Comparison of ENCODE assay signal across 17 mouse cellular contexts in the genomic region with DNA sequence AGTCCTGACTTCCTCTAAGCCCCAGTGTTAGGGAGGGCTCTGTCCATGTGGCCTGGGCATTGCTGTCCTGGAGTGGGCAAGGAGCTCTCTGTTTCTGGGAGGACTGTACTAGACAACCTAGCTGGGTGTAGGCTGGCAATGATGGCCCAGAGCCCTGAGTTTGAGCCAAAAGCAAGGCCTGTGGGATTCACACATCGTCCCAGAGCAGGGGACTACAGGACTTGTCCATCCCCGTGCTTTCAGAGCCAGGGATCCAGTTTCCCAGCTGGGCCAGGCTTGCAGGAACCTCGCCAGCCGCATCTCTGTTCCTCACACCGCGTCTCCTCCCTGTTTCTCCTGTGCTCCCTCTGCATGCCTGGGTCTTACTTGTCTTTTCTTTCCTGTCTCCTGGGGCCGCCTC.
DNase-seq lines count a peak whose midpoint lies in the region; ATAC-seq and TF ChIP-seq lines count a peak whose summit lies in the region.
"Had no signal": no experiment of that assay in that cellular context is flagged by ENCODE, and none has a peak within 500 bp of the region (broad histone marks: within the 10 kb centered on the region; RNA-seq: fewer than 3 reads in every experiment).

No protein-coding gene starts in this region.

- H3K27me3 ChIP-seq in heart, embryonic 15.5 days = no peaks in the 10 kb centered on the region
- H3K27me3 ChIP-seq in midbrain, embryonic 10.5 days (ENCODE audit: low read depth, poor library complexity, severe bottlenecking) = no peaks in the 10 kb centered on the region
- H3K27me3 ChIP-seq in midbrain, embryonic 16.5 days (ENCODE audit: control insufficient read depth, insufficient read depth, low read depth, low read length) = no peaks in the 10 kb centered on the region
- H3K27me3 ChIP-seq: neural tube, embryonic 15.5 days; stomach, embryonic 15.5 days had no signal

- H3K36me3 ChIP-seq in heart, embryonic 15.5 days = peaks cover 84% of the 10 kb centered on the region
- H3K36me3 ChIP-seq in midbrain, embryonic 10.5 days = no peaks in the 10 kb centered on the region
- no peaks in the 10 kb centered on the region for H3K36me3 ChIP-seq in midbrain, embryonic 16.5 days (ENCODE audit: control insufficient read depth, insufficient read depth, low read length)
- H3K36me3 ChIP-seq: neural tube, embryonic 15.5 days; stomach, embryonic 15.5 days had no signal

- H3K27ac ChIP-seq in heart, embryonic 15.5 days = peak overlapping the region; percentile 18; the same call in 1 of the 2 replicates
- 0 out of 2 replicates have a peak overlapping the region, but pooled peaks have one; percentile 38 for H3K27ac ChIP-seq in midbrain, embryonic 10.5 days (replicated peaks)
- H3K27ac ChIP-seq in midbrain, embryonic 16.5 days (ENCODE audit: low read length) = no peak overlapping the region
- peak overlapping the region; percentile 30; the same call in 1 of the 2 replicates for H3K27ac ChIP-seq in olfactory bulb, adult 2 months (ENCODE audit: insufficient read depth, low read depth, low read length)
- H3K27ac ChIP-seq: neural tube, embryonic 15.5 days; stomach, embryonic 15.5 days had no signal

- peak; percentile 41 to 49 for DNase-seq in cerebellum, adult 18-20 months
- no peak for DNase-seq in heart, adult 8-10 months (ENCODE audit: low spot score)
- DNase-seq in midbrain, embryonic 10.5 days (ENCODE audit: low spot score) = no peak
- DNase-seq: adrenal gland, adult 2 months; kidney, adult 18-20 months; kidney, postnatal 14 days; lung, adult 18-20 months; retina, postnatal 1 day had no signal

- H3K4me2 ChIP-seq in heart, embryonic 15.5 days = no peak overlapping the region
- H3K4me2 ChIP-seq in midbrain, embryonic 16.5 days (ENCODE audit: low read length) = no peak overlapping the region
- H3K4me2 ChIP-seq: neural tube, embryonic 15.5 days; stomach, embryonic 15.5 days had no signal

- peaks cover 35% of the 10 kb centered on the region for H3K4me1 ChIP-seq in heart, embryonic 15.5 days (replicated peaks)
- H3K4me1 ChIP-seq in midbrain, embryonic 10.5 days = peaks cover 9% of the 10 kb centered on the region
- peaks cover 3% of the 10 kb centered on the region; the same call in 1 of the 2 replicates for H3K4me1 ChIP-seq in midbrain, embryonic 16.5 days (ENCODE audit: control insufficient read depth, insufficient read depth, low read length)
- H3K4me1 ChIP-seq in olfactory bulb, adult 2 months (ENCODE audit: control insufficient read depth, insufficient read depth, low read length) = peaks cover 48% of the 10 kb centered on the region

- TF ChIP-seq POLR2A in olfactory bulb, adult 2 months (IDR thresholded peaks at IDR 0.05; ENCODE audit: insufficient read depth, low read depth, low read length) = no peak

- no peak for ATAC-seq in cerebellum, adult (ENCODE audit: insufficient number of reproducible peaks, low FRiP score, low TSS enrichment)
- ATAC-seq in heart, embryonic 15.5 days (replicated peaks; ENCODE audit: insufficient number of reproducible peaks, insufficient read depth, low FRiP score, low read depth) = no peak
- ATAC-seq in midbrain, embryonic 16.5 days = no peak
- no peak for ATAC-seq in activated CD4-positive, CD25-positive, alpha-beta regulatory T cell, adult 4 months
- ATAC-seq: forebrain, embryonic 16.5 days had no signal

- no peak overlapping the region for H3K4me3 ChIP-seq in heart, embryonic 15.5 days
- no peak overlapping the region for H3K4me3 ChIP-seq in midbrain, embryonic 10.5 days
- H3K4me3 ChIP-seq in midbrain, embryonic 16.5 days (ENCODE audit: low read depth, low read length) = no peak overlapping the region
- no peak overlapping the region for H3K4me3 ChIP-seq in olfactory bulb, adult 2 months (ENCODE audit: insufficient read depth, low read depth, low read length)
- H3K4me3 ChIP-seq: erythroblast, embryonic 14.5 days; neural tube, embryonic 15.5 days; stomach, embryonic 15.5 days had no signal

- H3K9ac ChIP-seq in heart, embryonic 15.5 days = no peak overlapping the region
- H3K9ac ChIP-seq in midbrain, embryonic 16.5 days (ENCODE audit: low read depth, low read length) = no peak overlapping the region
- H3K9ac ChIP-seq: neural tube, embryonic 15.5 days; stomach, embryonic 15.5 days had no signal

- no peak for TF ChIP-seq CTCF in olfactory bulb, adult 2 months (IDR thresholded peaks at IDR 0.05; ENCODE audit: insufficient read depth, low read depth, low read length)

- H3K9me3 ChIP-seq in heart, embryonic 15.5 days (replicated peaks) = no peaks in the 10 kb centered on the region
- H3K9me3 ChIP-seq in midbrain, embryonic 10.5 days (replicated peaks) = no peaks in the 10 kb centered on the region
- H3K9me3 ChIP-seq in midbrain, embryonic 16.5 days (replicated peaks; ENCODE audit: control insufficient read depth, low read length, poor library complexity, severe bottlenecking) = no peaks in the 10 kb centered on the region
- H3K9me3 ChIP-seq: neural tube, embryonic 15.5 days; stomach, embryonic 15.5 days had no signal

- WGBS in heart, embryonic 15.5 days = 77% methylated on average over 7 of the region's 7 CpGs
- WGBS in midbrain, embryonic 10.5 days = 74% methylated on average over 7 of the region's 7 CpGs
- 87% methylated on average over 7 of the region's 7 CpGs for WGBS in midbrain, embryonic 16.5 days
- 85% methylated on average over 7 of the region's 7 CpGs for WGBS in olfactory bulb, adult 2 months

Comparison
In these comparisons a context has a peak if more than half of its experiments do, and no peak if none do; other contexts are left out.
1. DNase-seq: peak in cerebellum, adult 18-20 months (2 of 2); none in heart, adult 8-10 months (single experiment) and midbrain, embryonic 10.5 days (single experiment).